Mouse (Mus musculus): Measurements from ENCODE around the gene Cdhr3. TPM values are rescaled to one million over a fixed set of nuclear protein-coding genes. Genes with fewer than 3 reads are reported as not detected.

Cdhr3 gene
- polyA plus RNA-seq, 1 experiment from 2014 or later, result not detected

DNA sequence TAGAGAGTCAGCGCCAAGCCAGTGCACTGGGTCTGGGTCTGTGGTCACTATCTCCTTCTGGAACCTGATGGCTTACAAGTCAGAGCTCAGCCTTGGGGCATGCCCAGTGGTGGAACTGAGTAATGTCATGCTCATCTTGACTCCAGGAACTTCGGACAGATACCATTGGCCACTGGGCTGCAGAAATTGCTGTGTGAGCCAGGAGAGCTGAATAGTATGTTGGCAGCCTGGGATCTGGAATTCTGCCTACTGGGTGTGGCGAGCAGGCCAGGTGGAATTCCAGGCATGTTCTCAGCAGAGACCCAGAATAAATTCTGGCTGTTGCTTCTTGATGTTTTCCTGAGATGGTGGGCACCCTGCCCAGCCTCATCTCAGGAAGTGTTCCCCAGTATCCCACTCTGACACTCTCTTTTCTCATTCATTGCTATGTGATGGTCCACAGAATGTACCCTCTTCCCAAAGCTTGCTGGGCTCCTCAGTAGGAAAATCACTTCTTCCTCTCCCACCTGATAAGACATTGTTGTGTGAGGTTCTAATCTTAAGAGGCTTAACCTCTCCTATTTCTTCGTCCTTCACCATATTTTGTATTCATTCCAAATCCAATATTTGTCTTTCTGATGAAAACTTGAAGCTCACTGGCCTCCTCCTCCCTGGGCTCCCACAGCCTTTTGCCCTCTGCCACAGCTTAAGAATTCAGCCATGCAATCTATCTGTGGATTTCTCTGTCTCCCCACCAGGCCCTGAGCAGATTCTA lies 97.4 kb downstream of the Cdhr3 start:
- no peak overlapping the region for H3K4me2 ChIP-seq
- WGBS, result 65% methylated on average over 4 of the region's 4 CpGs
- no peak overlapping the region for H3K9ac ChIP-seq (ENCODE audit: low read depth, low read length)
- DNase-seq (ENCODE audit: low spot score) (no peak), ATAC-seq (replicated peaks; ENCODE audit: low FRiP score) (no peak)
- H3K4me1 ChIP-seq (replicated peaks; ENCODE audit: control insufficient read depth, insufficient read depth, low read length), result no peaks in the 10 kb centered on the region
- H3K4me3 ChIP-seq (ENCODE audit: low read depth, low read length), result no peak overlapping the region
- no peaks in the 10 kb centered on the region for H3K27me3 ChIP-seq (replicated peaks; ENCODE audit: control insufficient read depth, insufficient read depth, low read length)
- no peak overlapping the region for H3K27ac ChIP-seq (ENCODE audit: low read depth, low read length)
- no peaks in the 10 kb centered on the region for H3K9me3 ChIP-seq (ENCODE audit: control insufficient read depth, low read length)
- H3K36me3 ChIP-seq (ENCODE audit: control insufficient read depth, insufficient read depth, low read length), result no peaks in the 10 kb centered on the region

DNA sequence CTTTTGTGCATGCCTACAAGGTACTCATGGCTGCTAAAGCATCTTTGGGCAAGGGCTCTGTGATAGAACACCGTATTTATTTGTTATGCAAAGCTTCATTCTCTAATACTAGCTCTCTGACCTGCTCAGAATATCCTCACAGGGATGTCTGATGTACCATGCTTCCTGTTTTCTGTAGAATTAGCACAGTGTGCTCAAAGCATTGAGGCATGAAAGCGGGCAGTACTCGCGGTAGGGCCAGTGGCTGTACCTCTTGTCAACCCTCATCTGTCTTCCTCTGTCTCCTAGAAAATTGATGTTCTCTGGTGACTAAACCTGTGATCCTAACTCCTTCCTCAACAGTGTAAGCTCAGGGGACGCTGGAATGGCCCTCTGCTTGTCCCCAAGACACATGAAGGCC lies 98.6 kb downstream of the Cdhr3 start:
- DNase-seq (ENCODE audit: low spot score), result no peak
- Histone ChIP-seq H3K9me3 (ENCODE audit: control insufficient read depth, low read length) (no peaks in the 10 kb centered on the region), H3K4me2 (no peak overlapping the region), H3K4me1 (replicated peaks; ENCODE audit: control insufficient read depth, insufficient read depth, low read length) (no peaks in the 10 kb centered on the region), H3K4me3 (ENCODE audit: low read depth, low read length) (no peak overlapping the region), H3K27me3 (replicated peaks; ENCODE audit: control insufficient read depth, insufficient read depth, low read length) (no peaks in the 10 kb centered on the region), H3K27ac (ENCODE audit: low read depth, low read length) (no peak overlapping the region), H3K36me3 (ENCODE audit: control insufficient read depth, insufficient read depth, low read length) (no peaks in the 10 kb centered on the region), H3K9ac (ENCODE audit: low read depth, low read length) (no peak overlapping the region)
- WGBS, result 75% methylated on average over 5 of the region's 5 CpGs
- ATAC-seq (replicated peaks; ENCODE audit: low FRiP score), result no peak

DNA sequence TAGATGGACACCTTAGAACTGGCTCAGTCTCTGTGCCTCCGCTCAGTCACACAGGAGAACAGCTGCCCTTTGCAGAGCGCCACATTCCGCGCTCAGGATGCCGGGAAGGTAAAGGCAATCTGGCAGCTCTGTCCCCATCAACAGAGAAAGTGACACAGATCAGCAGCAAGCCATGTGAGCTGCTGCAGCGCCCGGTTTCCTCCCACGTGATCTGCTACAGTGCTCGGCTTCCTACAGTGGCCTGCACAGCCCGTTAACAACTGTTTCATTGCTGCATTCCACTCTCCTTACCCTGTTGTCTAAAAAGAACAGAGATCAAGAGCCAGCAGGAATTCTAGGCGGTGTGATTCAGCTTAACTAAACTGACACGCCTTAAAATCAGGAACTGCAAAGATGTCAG lies 102.9 kb downstream of the Cdhr3 start:
- 56% methylated on average over 12 of the region's 12 CpGs for WGBS
- DNase-seq (ENCODE audit: low spot score) (no peak), ATAC-seq (replicated peaks; ENCODE audit: low FRiP score) (no peak)
- Histone ChIP-seq H3K27ac (ENCODE audit: low read depth, low read length) (no peak overlapping the region), H3K27me3 (replicated peaks; ENCODE audit: control insufficient read depth, insufficient read depth, low read length) (no peaks in the 10 kb centered on the region), H3K9me3 (ENCODE audit: control insufficient read depth, low read length) (no peaks in the 10 kb centered on the region), H3K9ac (ENCODE audit: low read depth, low read length) (no peak overlapping the region), H3K36me3 (ENCODE audit: control insufficient read depth, insufficient read depth, low read length) (no peaks in the 10 kb centered on the region), H3K4me3 (ENCODE audit: low read depth, low read length) (no peak overlapping the region), H3K4me2 (no peak overlapping the region), H3K4me1 (replicated peaks; ENCODE audit: control insufficient read depth, insufficient read depth, low read length) (no peaks in the 10 kb centered on the region)

DNA sequence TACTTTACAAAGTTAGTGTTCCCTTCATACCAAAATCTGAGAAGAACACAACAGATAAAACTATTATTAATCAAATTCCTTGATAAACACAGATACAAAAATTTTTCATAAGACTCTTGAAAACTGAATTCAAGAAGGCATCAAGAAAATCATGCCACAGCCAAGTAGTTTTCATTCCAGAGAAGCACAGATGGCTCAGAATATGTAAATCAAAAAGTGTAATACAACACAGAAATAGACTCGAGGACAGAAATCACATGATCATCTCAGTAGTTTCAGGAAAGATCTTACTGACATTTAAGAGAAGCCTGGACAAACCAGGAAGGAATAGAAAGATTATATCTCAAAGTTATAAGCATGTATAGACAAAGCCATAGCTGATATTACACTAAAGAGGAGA lies 106.4 kb downstream of the Cdhr3 start:
- Histone ChIP-seq H3K4me3 (ENCODE audit: low read depth, low read length) (no peak overlapping the region), H3K27ac (ENCODE audit: low read depth, low read length) (no peak overlapping the region), H3K4me1 (replicated peaks; ENCODE audit: control insufficient read depth, insufficient read depth, low read length) (no peaks in the 10 kb centered on the region), H3K27me3 (replicated peaks; ENCODE audit: control insufficient read depth, insufficient read depth, low read length) (no peaks in the 10 kb centered on the region), H3K9ac (ENCODE audit: low read depth, low read length) (no peak overlapping the region), H3K36me3 (ENCODE audit: control insufficient read depth, insufficient read depth, low read length) (no peaks in the 10 kb centered on the region), H3K9me3 (ENCODE audit: control insufficient read depth, low read length) (no peaks in the 10 kb centered on the region), H3K4me2 (no peak overlapping the region)
- no peak for ATAC-seq (replicated peaks; ENCODE audit: low FRiP score)
- 64% methylated on average over 1 of the region's 1 CpGs for WGBS
- DNase-seq (ENCODE audit: low spot score), result no peak

Small RNA genes lying within 50 kb of the gene (microRNA-seq; reads per million reads assigned to microRNA genes)
- not detected for gene Gm22904 (ENCODE audit: borderline number of aligned reads)

Other genes starting within 250 kb of the Cdhr3 start
- 72.6 and 75.2 TPM in 2 replicates for gene Sypl, start 139.0 kb downstream of the Cdhr3 start, polyA plus RNA-seq (2014; fragmentation: Nextera tagmentation; extraction: Ambion mirVana)
- 28.5 and 28.9 TPM in 2 replicates for gene Atxn7l1, start 54.8 kb upstream of the Cdhr3 start, polyA plus RNA-seq (2014; fragmentation: Nextera tagmentation; extraction: Ambion mirVana)

All from liver, embryonic 11.5 days (tissue).